Comparison of ENCODE assay signal across 11 mouse cellular contexts in the genomic region with DNA sequence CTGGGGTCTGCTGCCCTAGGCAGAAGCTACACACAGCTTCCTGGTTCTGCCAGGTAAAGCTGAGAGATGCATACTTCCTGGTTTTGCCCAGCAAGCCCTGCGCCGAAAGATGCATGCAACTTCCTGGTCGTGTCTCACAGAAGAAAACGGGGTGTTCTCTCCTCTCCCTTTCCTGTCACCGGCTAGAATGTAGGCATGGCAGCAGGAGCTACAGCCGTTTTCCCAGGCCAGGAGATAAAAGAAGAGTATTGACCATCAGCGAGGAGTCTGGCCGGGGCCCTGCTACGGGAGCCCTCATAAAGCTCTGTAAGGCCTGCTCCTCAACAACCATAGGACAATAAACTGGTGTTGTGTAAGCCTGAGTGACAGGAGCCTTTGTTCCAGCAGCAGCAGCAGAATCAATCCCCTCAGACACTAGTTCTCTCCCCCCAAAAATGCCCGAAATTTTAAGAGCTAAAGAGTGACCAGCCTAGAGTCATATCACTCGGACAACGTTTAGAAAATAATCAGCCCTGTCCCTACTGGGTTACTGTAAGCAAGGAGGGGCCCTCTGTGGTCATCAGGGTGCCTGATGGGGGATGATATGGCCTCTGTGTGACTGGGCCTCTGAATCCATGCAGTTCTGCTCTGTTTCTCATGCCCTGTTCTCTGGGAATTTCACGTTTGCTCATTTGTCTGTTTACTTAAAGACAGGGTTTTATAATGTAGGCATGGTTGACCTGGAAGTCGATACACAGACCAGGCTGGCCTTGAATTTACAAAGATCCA. TPM values are rescaled to one million over a fixed set of nuclear protein-coding genes. Genes with fewer than 3 reads are reported as not detected.
A peak's percentile ranks its signal among the peaks of the same experiment; 100 is the strongest.
DNase-seq lines count a peak whose midpoint lies in the region; ATAC-seq lines count a peak whose summit lies in the region.
"Had no signal": no experiment of that assay in that cellular context is flagged by ENCODE, and none has a peak within 500 bp of the region (broad histone marks: within the 10 kb centered on the region; RNA-seq: fewer than 3 reads in every experiment).

No protein-coding gene starts in this region.

- no peaks in the 10 kb centered on the region for H3K27me3 ChIP-seq in midbrain, embryonic 14.5 days (ENCODE audit: control insufficient read depth, insufficient read depth, low read length)
- H3K27me3 ChIP-seq: embryonic facial prominence, embryonic 13.5 days; limb, embryonic 13.5 days had no signal

- H3K4me1 ChIP-seq in midbrain, embryonic 14.5 days (ENCODE audit: control insufficient read depth, insufficient read depth, low read length): peaks cover 18% of the 10 kb centered on the region

- intact Hi-C loops in heart, postnatal 36 days (cut with DNase I): no loop called here

- H3K36me3 ChIP-seq in midbrain, embryonic 14.5 days (ENCODE audit: control insufficient read depth, insufficient read depth, low read length): no peaks in the 10 kb centered on the region
- H3K36me3 ChIP-seq: embryonic facial prominence, embryonic 13.5 days; limb, embryonic 13.5 days had no signal

- no peak for ATAC-seq in CD4-positive, CD25-positive, alpha-beta regulatory T cell, adult 4 months
- no peak for ATAC-seq in midbrain, embryonic 14.5 days (ENCODE audit: low FRiP score, low TSS enrichment)

- 0 out of 2 replicates have a peak, but pooled peaks cover 5% of the 10 kb centered on the region for H3K9me3 ChIP-seq in midbrain, embryonic 14.5 days (ENCODE audit: control insufficient read depth, low read length)

- H3K4me3 ChIP-seq in midbrain, embryonic 14.5 days (replicated peaks; ENCODE audit: low read depth, low read length): no peak overlapping the region
- H3K4me3 ChIP-seq: embryonic facial prominence, embryonic 13.5 days; limb, embryonic 13.5 days had no signal

- peak overlapping the region; percentile 55; the same call in 1 of the 2 replicates for H3K27ac ChIP-seq in midbrain, embryonic 14.5 days (replicated peaks; ENCODE audit: low read depth, low read length)
- H3K27ac ChIP-seq: embryonic facial prominence, embryonic 13.5 days; limb, embryonic 13.5 days had no signal

- DNase-seq in CD4-positive, CD25-positive, alpha-beta regulatory T cell, adult 2 months (ENCODE audit: low read depth, low spot score): peak; percentile 15
- DNase-seq in spleen, postnatal 36 days (ENCODE audit: low spot score in 2 of 2): peak; percentile 34 to 35
- DNase-seq in spleen, adult 12 weeks (ENCODE audit: low spot score): no peak
- peak; percentile 51 for DNase-seq in midbrain, embryonic 14.5 days
- peak; percentile 72 for DNase-seq in thymus, postnatal 4 days
- DNase-seq in heart, postnatal 36 days: no peak
- no peak for DNase-seq in layer of hippocampus, adult 9-11 months
- DNase-seq: heart, postnatal 10 days had no signal

- H3K4me2 ChIP-seq in midbrain, embryonic 14.5 days (ENCODE audit: low read length): peak overlapping the region; percentile 15; the same call in 1 of the 2 replicates
- H3K4me2 ChIP-seq: embryonic facial prominence, embryonic 13.5 days; limb, embryonic 13.5 days had no signal

- WGBS in midbrain, embryonic 14.5 days: 13% methylated on average over 14 of the region's 14 CpGs

- H3K9ac ChIP-seq in midbrain, embryonic 14.5 days (replicated peaks; ENCODE audit: low read length): no peak overlapping the region; the same call in 1 of the 2 replicates
- H3K9ac ChIP-seq: embryonic facial prominence, embryonic 13.5 days; limb, embryonic 13.5 days had no signal

RNA-seq across cellular contexts. Expression of a gene that starts 13.9 kb away (rescaled TPM):
- polyA plus RNA-seq in CD4-positive, CD25-positive, alpha-beta regulatory T cell, adult 4 months (2017; shearing (Covaris generic)): not detected
- 5.9 and 9.7 TPM in 2 replicates for polyA plus RNA-seq in midbrain, embryonic 14.5 days (2014; fragmentation: Nextera tagmentation; extraction: Ambion mirVana)
- total RNA-seq in heart, postnatal 36 days (2021): 10 to 100 TPM; 16.1 to 16.7 TPM

Comparison
In these comparisons a context has a peak if more than half of its experiments do, and no peak if none do; other contexts are left out.
1. DNase-seq: peak in CD4-positive, CD25-positive, alpha-beta regulatory T cell, adult 2 months (single experiment), spleen, postnatal 36 days (2 of 2), midbrain, embryonic 14.5 days (single experiment) and thymus, postnatal 4 days (single experiment); none in spleen, adult 12 weeks (single experiment), heart, postnatal 36 days (0 of 2) and layer of hippocampus, adult 9-11 months (single experiment).